Mouse (Mus musculus): Measurements from ENCODE around the gene Olfr672. TPM values are rescaled to one million over a fixed set of nuclear protein-coding genes. Genes with fewer than 3 reads are reported as not detected.

Olfr672 gene
- polyA plus RNA-seq (2012; rRNA removed), result not detected in 2 replicates

GRCm38 (mm10) chr7:105001929-105002328 lies at the start of gene Olfr672:
Gene Olfr672, minus strand, starts transcription at chr7:105002029.

DNA sequence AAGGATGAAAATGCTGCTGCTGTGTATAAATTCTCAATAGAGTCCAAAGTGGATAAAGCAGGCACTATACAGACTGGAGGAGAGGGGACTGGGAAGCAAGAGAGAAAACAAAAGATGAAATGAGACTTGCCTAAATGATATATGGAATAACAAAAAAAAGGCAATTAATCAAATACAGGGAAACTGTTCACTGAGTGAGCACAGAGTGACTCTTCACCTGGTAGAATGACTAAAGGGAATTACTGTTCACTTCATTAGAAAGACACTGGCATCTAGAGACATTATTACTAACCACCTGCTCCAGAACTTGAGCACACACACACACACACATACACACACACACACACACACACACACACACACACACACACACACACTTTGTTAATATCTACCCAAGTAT lies 30.6 kb upstream of the Olfr672 start, which contains the start of gene Olfr676:
Gene Olfr676, plus strand, starts transcription at position 301 of the 400 bp plus-strand sequence.

DNA sequence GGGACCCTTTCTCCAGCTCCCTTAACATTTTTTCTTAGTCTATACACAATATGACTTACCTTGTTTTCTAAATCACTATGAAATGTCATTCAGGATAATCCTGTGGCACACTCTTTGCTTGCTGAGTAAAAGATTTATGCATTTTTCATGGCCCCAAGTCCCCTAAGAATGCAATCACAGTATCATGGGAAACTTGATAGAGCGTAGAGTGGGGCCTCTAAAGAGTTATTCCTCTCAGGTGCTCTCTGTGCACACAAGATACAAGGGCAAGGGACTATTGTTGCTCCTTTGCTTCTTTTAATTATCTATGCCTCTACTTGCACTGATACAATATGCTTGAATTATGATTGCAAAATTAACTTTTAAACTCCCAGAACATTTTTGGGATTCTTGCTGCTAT lies 26.5 kb upstream of the Olfr672 start, which contains the start of gene Olfr675:
Gene Olfr675, minus strand, starts transcription at position 101 of the 400 bp plus-strand sequence.

DNA sequence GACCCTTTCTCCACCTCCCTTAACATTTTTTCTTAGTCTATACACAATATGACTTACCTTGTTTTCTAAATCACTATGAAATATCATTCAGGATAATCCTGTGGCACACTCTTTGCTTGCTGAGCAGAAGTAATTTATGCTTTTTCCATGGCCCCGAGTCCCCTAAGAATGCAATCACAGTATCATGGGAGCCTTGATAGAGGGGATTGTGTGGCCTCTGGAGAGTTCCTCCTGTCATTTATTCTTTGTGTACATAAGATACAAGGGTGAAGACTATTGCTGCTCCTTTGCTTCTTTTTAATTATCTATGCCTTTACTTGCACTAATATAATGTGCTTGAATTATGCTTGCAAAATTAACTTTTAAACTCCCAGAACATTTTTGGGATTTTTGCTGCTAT lies 22.8 kb downstream of the Olfr672 start, which contains the start of gene Olfr671:
Gene Olfr671, minus strand, starts transcription at position 101 of the 400 bp plus-strand sequence.

DNA sequence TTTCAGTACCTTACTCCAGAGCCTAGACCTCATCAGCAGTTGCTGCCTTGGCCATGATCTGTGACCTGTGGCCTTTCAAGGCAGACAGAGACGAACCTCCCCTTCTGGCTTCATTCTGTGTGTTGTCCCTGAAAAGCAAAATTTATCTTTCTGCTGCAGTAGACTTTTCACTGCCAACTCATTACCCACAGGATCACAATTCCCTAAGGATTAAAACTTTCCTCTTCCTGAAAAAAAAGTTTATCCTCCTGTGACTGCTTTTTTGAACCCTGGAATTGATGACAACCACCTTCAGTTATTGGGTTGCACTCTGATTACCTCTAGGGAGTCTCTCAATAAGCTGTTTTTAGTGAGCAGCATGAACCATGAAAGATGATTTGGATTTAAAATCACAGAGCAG lies 39.3 kb downstream of the Olfr672 start, which contains the start of gene Olfr670:
Gene Olfr670, minus strand, starts transcription at position 101 of the 400 bp plus-strand sequence.

Other genes starting within 250 kb of the Olfr672 start
- not detected in 2 replicates for gene Usp17le, start 224.6 kb downstream of the Olfr672 start, polyA plus RNA-seq (2012; rRNA removed)
- not detected in 2 replicates for gene Usp17lb, start 159.4 kb downstream of the Olfr672 start, polyA plus RNA-seq (2012; rRNA removed)
- not detected in 2 replicates for gene Usp17la, start 145.0 kb downstream of the Olfr672 start, polyA plus RNA-seq (2012; rRNA removed)
- gene Olfr665, start 124.0 kb downstream of the Olfr672 start, polyA plus RNA-seq (2012; rRNA removed), result not detected in 2 replicates
- gene Olfr666, start 106.1 kb downstream of the Olfr672 start, polyA plus RNA-seq (2012; rRNA removed), result not detected in 2 replicates
- gene Olfr667, start 80.5 kb downstream of the Olfr672 start, polyA plus RNA-seq (2012; rRNA removed), result not detected in 2 replicates
- gene Olfr668, start 74.0 kb downstream of the Olfr672 start, polyA plus RNA-seq (2012; rRNA removed), result not detected in 2 replicates
- gene Olfr669, start 67.8 kb downstream of the Olfr672 start, polyA plus RNA-seq (2012; rRNA removed), result not detected in 2 replicates
- gene Olfr670, start 39.4 kb downstream of the Olfr672 start, polyA plus RNA-seq (2012; rRNA removed), result not detected in 2 replicates
- gene Olfr671, start 22.9 kb downstream of the Olfr672 start, polyA plus RNA-seq (2012; rRNA removed), result not detected in 2 replicates
- not detected in 2 replicates for gene Olfr675, start 26.4 kb upstream of the Olfr672 start, polyA plus RNA-seq (2012; rRNA removed)
- gene Olfr676, start 30.7 kb upstream of the Olfr672 start, polyA plus RNA-seq (2012; rRNA removed), result not detected in 2 replicates
- gene Olfr677, start 49.3 kb upstream of the Olfr672 start, polyA plus RNA-seq (2012; rRNA removed), result not detected in 2 replicates
- gene Olfr678, start 62.4 kb upstream of the Olfr672 start, polyA plus RNA-seq (2012; rRNA removed), result not detected in 2 replicates
- gene Olfr679, start 79.2 kb upstream of the Olfr672 start, polyA plus RNA-seq (2012; rRNA removed), result not detected in 2 replicates
- gene Olfr680-ps1, start 90.8 kb upstream of the Olfr672 start, polyA plus RNA-seq (2012; rRNA removed), result not detected in 2 replicates
- gene Olfr681, start 114.8 kb upstream of the Olfr672 start, polyA plus RNA-seq (2012; rRNA removed), result not detected in 2 replicates
- not detected in 2 replicates for gene Olfr683, start 145.0 kb upstream of the Olfr672 start, polyA plus RNA-seq (2012; rRNA removed)
- not detected in 2 replicates for gene Olfr684, start 161.6 kb upstream of the Olfr672 start, polyA plus RNA-seq (2012; rRNA removed)
- gene Olfr685, start 184.0 kb upstream of the Olfr672 start, polyA plus RNA-seq (2012; rRNA removed), result not detected in 2 replicates
- gene Olfr686, start 205.5 kb upstream of the Olfr672 start, polyA plus RNA-seq (2012; rRNA removed), result not detected in 2 replicates